10 mouse cellular contexts compared by ENCODE assay signal in the genomic region with DNA sequence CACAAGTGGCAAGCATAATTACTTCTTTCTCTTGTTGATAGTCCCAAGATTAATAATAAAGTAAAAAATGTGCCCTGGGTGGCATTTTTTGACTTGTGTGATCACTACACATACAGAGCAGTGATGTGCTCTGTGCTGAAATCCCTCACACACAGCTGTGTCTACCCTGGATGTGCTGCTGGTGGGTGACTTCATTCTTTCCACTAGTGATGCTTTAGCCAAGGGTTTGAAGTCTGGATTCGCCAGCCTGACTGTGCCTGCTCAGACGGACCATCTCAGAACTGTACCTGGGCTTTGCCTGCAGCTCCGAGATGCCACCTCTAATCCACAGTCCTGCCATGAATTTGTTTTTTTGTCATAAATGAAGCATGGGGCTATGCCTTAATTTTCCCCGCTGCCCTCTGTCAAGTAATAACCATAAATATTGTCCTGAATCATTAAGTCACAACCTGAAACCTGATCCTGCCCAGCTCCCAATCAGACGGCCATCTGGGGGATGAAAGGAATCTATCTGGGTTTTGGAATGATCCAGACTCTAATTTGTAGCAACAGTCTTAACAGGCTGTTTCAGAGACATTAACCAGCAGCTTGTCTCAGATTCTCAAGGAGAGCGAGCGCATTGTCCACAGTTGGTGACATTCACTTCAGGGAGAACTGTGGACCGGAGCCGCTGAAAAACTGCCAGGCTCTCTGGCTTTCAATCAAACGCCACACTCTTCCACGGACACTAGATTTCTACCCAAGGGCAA.
DNase-seq lines count a peak whose midpoint lies in the region; ATAC-seq lines count a peak whose summit lies in the region.
"Had no signal": no experiment of that assay in that cellular context is flagged by ENCODE, and none has a peak within 500 bp of the region (broad histone marks: within the 10 kb centered on the region; RNA-seq: fewer than 3 reads in every experiment).

No protein-coding gene starts in this region.

- H3K9ac ChIP-seq in forebrain, embryonic 11.5 days (ENCODE audit: low read length) = no peak overlapping the region
- H3K9ac ChIP-seq in kidney, embryonic 16.5 days (replicated peaks; ENCODE audit: low read length) = 0 out of 2 replicates have a peak overlapping the region, but pooled peaks have one; percentile 9
- no peak overlapping the region for H3K9ac ChIP-seq in neural tube, embryonic 15.5 days (replicated peaks)
- H3K9ac ChIP-seq: forebrain, embryonic 15.5 days had no signal

- H3K27ac ChIP-seq in forebrain, embryonic 10.5 days = peak overlapping the region; percentile 58
- H3K27ac ChIP-seq in forebrain, embryonic 11.5 days (ENCODE audit: low read depth, low read length) = no peak overlapping the region
- peak overlapping the region; percentile 84 for H3K27ac ChIP-seq in kidney, embryonic 16.5 days (ENCODE audit: low read length)
- no peak overlapping the region for H3K27ac ChIP-seq in neural tube, embryonic 15.5 days (replicated peaks)
- H3K27ac ChIP-seq: forebrain, embryonic 15.5 days had no signal

- 67% methylated on average over 11 of the region's 11 CpGs for WGBS in forebrain, embryonic 10.5 days
- 62% methylated on average over 11 of the region's 11 CpGs for WGBS in forebrain, embryonic 11.5 days
- 5% methylated on average over 11 of the region's 11 CpGs for WGBS in kidney, embryonic 16.5 days
- WGBS in neural tube, embryonic 15.5 days = 31% methylated on average over 11 of the region's 11 CpGs

- no peaks in the 10 kb centered on the region for H3K9me3 ChIP-seq in forebrain, embryonic 10.5 days
- H3K9me3 ChIP-seq in forebrain, embryonic 11.5 days (ENCODE audit: control insufficient read depth, low read length) = no peaks in the 10 kb centered on the region
- no peaks in the 10 kb centered on the region for H3K9me3 ChIP-seq in kidney, embryonic 16.5 days (ENCODE audit: low read length)
- no peaks in the 10 kb centered on the region for H3K9me3 ChIP-seq in neural tube, embryonic 15.5 days (replicated peaks)
- H3K9me3 ChIP-seq: forebrain, embryonic 15.5 days had no signal

- H3K4me1 ChIP-seq in forebrain, embryonic 10.5 days = peaks cover 71% of the 10 kb centered on the region
- H3K4me1 ChIP-seq in forebrain, embryonic 11.5 days (replicated peaks; ENCODE audit: control insufficient read depth, insufficient read depth, low read length) = peaks cover 4% of the 10 kb centered on the region
- peaks cover 71% of the 10 kb centered on the region for H3K4me1 ChIP-seq in kidney, embryonic 16.5 days (ENCODE audit: insufficient read depth, low read length)
- H3K4me1 ChIP-seq in neural tube, embryonic 15.5 days = peaks cover 13% of the 10 kb centered on the region

- peaks cover 52% of the 10 kb centered on the region for H3K27me3 ChIP-seq in forebrain, embryonic 10.5 days (ENCODE audit: poor library complexity, severe bottlenecking)
- no peaks in the 10 kb centered on the region for H3K27me3 ChIP-seq in forebrain, embryonic 11.5 days (ENCODE audit: control insufficient read depth, insufficient read depth, low read length)
- H3K27me3 ChIP-seq in kidney, embryonic 16.5 days (ENCODE audit: insufficient read depth, low read length) = no peaks in the 10 kb centered on the region
- H3K27me3 ChIP-seq in neural tube, embryonic 15.5 days (replicated peaks) = no peaks in the 10 kb centered on the region
- H3K27me3 ChIP-seq: forebrain, embryonic 15.5 days had no signal

- H3K36me3 ChIP-seq in forebrain, embryonic 10.5 days (replicated peaks) = no peaks in the 10 kb centered on the region
- H3K36me3 ChIP-seq in forebrain, embryonic 11.5 days (ENCODE audit: control insufficient read depth, insufficient read depth, low read length) = no peaks in the 10 kb centered on the region
- no peaks in the 10 kb centered on the region for H3K36me3 ChIP-seq in kidney, embryonic 16.5 days (ENCODE audit: insufficient read depth, low read length)
- H3K36me3 ChIP-seq in neural tube, embryonic 15.5 days = no peaks in the 10 kb centered on the region
- H3K36me3 ChIP-seq: forebrain, embryonic 15.5 days had no signal

- no peak for DNase-seq in forebrain, embryonic 10.5 days (ENCODE audit: extremely low spot score, low spot score)
- DNase-seq in forebrain, embryonic 11.5 days (ENCODE audit: low spot score) = no peak
- no peak for DNase-seq in kidney, adult 8-10 months
- peak; percentile 93 for DNase-seq in hindlimb bud, embryonic 11.5 days (ENCODE audit: extremely low spot score, low read depth, low spot score)
- DNase-seq in liver = no peak
- DNase-seq: kidney, postnatal 14 days had no signal

- H3K4me3 ChIP-seq in forebrain, embryonic 10.5 days = no peak overlapping the region
- H3K4me3 ChIP-seq in forebrain, embryonic 11.5 days (ENCODE audit: low read depth, low read length) = no peak overlapping the region
- no peak overlapping the region for H3K4me3 ChIP-seq in kidney, embryonic 16.5 days (ENCODE audit: low read length)
- H3K4me3 ChIP-seq in neural tube, embryonic 15.5 days (replicated peaks) = no peak overlapping the region
- H3K4me3 ChIP-seq: forebrain, embryonic 15.5 days had no signal

- ATAC-seq in forebrain, embryonic 11.5 days (replicated peaks; ENCODE audit: low FRiP score) = no peak
- ATAC-seq in kidney, embryonic 16.5 days (ENCODE audit: low FRiP score, low TSS enrichment) = no peak
- ATAC-seq in neural tube, embryonic 15.5 days (ENCODE audit: low FRiP score) = peak; percentile 38; the same call in 1 of the 2 replicates
- ATAC-seq in monocyte, adult 5-6 weeks (replicated peaks; ENCODE audit: insufficient number of reproducible peaks, low FRiP score, low TSS enrichment, poor library complexity, severe bottlenecking) = no peak
- ATAC-seq: forebrain, embryonic 15.5 days had no signal

- H3K4me2 ChIP-seq in forebrain, embryonic 11.5 days (ENCODE audit: low read depth, low read length, severe bottlenecking) = no peak overlapping the region
- H3K4me2 ChIP-seq in kidney, embryonic 16.5 days (replicated peaks; ENCODE audit: low read depth, low read length) = peak overlapping the region; percentile 2; the same call in 1 of the 2 replicates
- H3K4me2 ChIP-seq in neural tube, embryonic 15.5 days = no peak overlapping the region
- H3K4me2 ChIP-seq: forebrain, embryonic 15.5 days had no signal

Comparison
In these comparisons a context has a peak if more than half of its experiments do, and no peak if none do; other contexts are left out.
1. H3K27ac ChIP-seq: peak in forebrain, embryonic 10.5 days (single experiment) and kidney, embryonic 16.5 days (single experiment); none in forebrain, embryonic 11.5 days (single experiment) and neural tube, embryonic 15.5 days (single experiment).